Mouse (Mus musculus): ENCODE results near the gene Nxf7. TPM values are rescaled to one million over a fixed set of nuclear protein-coding genes. Genes with fewer than 3 reads are reported as not detected.
"Not testable (repeated sequence)": the region's sequence is repeated elsewhere in the genome, so short reads cannot be mapped to it uniquely, and the experiment has no call there.

Nxf7 gene
- total RNA-seq (2022), result not detected

- DNase-seq (ENCODE audit: low spot score in 2 of 2), result no peak
Measured at GRCm38 (mm10) chrX:135598677-135599076, at the start of gene Nxf7. Gene Nxf7 (minus strand): TSS chrX:135598777.

- DNase-seq (ENCODE audit: low spot score in 2 of 2), result no peak
Measured at GRCm38 (mm10) chrX:135627605-135628004, 29.0 kb upstream of the Nxf7 start, which contains the start of gene Prame. Gene Prame (minus strand): TSS chrX:135627705.

GRCm38 (mm10) chrX:135601298-135602029, 2.9 kb upstream of the Nxf7 start:
- peak in 1 of 2 experiments; percentile 5 for DNase-seq (ENCODE audit: low spot score in 2 of 2)

GRCm38 (mm10) chrX:135598096-135598495, 481 bp downstream of the Nxf7 start:
- DNase-seq (ENCODE audit: low spot score in 2 of 2), result no peak

GRCm38 (mm10) chrX:135576412-135576811, 22.2 kb downstream of the Nxf7 start:
- DNase-seq (ENCODE audit: low spot score in 2 of 2), result no peak

GRCm38 (mm10) chrX:135574958-135575628, 23.5 kb downstream of the Nxf7 start:
- DNase-seq (ENCODE audit: low spot score in 2 of 2), result not testable (repeated sequence)

- not testable (repeated sequence) for DNase-seq (ENCODE audit: low spot score in 2 of 2)
Measured at GRCm38 (mm10) chrX:135574261-135574957, 24.2 kb downstream of the Nxf7 start.

GRCm38 (mm10) chrX:135569467-135569866, 29.1 kb downstream of the Nxf7 start:
- DNase-seq (ENCODE audit: low spot score in 2 of 2), result peak in 1 of 2 experiments; percentile 8

- DNase-seq (ENCODE audit: low spot score in 2 of 2), result not testable (repeated sequence)
Measured at GRCm38 (mm10) chrX:135564934-135565333, 33.6 kb downstream of the Nxf7 start.

GRCm38 (mm10) chrX:135562841-135563240, 35.7 kb downstream of the Nxf7 start:
- DNase-seq (ENCODE audit: low spot score in 2 of 2), result no peak

GRCm38 (mm10) chrX:135561693-135562092, 36.9 kb downstream of the Nxf7 start:
- not testable (repeated sequence) for DNase-seq (ENCODE audit: low spot score in 2 of 2)

- DNase-seq (ENCODE audit: low spot score in 2 of 2), result peak in 1 of 2 experiments; percentile 8
Measured at GRCm38 (mm10) chrX:135560933-135561332, 37.6 kb downstream of the Nxf7 start.

- DNase-seq (ENCODE audit: low spot score in 2 of 2), result peak in 1 of 2 experiments; percentile 10
Measured at GRCm38 (mm10) chrX:135559665-135560064, 38.9 kb downstream of the Nxf7 start.

Other genes with a start within 250 kb of the Nxf7 start
- gene Gm5128, start 225.5 kb downstream of the Nxf7 start, total RNA-seq (2022), result not detected
- gene Gm7903, start 164.9 kb downstream of the Nxf7 start, total RNA-seq (2022), result not detected
- not detected for gene AV320801, start 104.2 kb downstream of the Nxf7 start, total RNA-seq (2022)
- not detected for gene Prame, start 28.9 kb upstream of the Nxf7 start, total RNA-seq (2022)
- gene Tcp11x2, start 95.0 kb upstream of the Nxf7 start, total RNA-seq (2022), result not detected
- not detected for gene Tmsb15a, start 126.5 kb upstream of the Nxf7 start, total RNA-seq (2022)
- gene Armcx5, start 144.0 kb upstream of the Nxf7 start, total RNA-seq (2022), result 1 to 10 TPM; 3.2 to 4.4 (median 4.1) TPM
- 10 to 100 TPM; 15.9 to 22.4 (median 18.0) TPM for gene Gprasp1, start 144.0 kb upstream of the Nxf7 start, total RNA-seq (2022)
- 1 to 10 TPM; 1.1 to 2.0 (median 1.5) TPM for gene Bhlhb9, start 198.8 kb upstream of the Nxf7 start, total RNA-seq (2022)
- gene Gprasp2, start 240.3 kb upstream of the Nxf7 start, total RNA-seq (2022), result 1 to 10 TPM in 3 of 4 experiments, under 1 TPM in 1; 0.76 to 2.5 (median 1.9) TPM

Measured in gastrocnemius, adult 8-10 months (tissue).